Mouse (Mus musculus) kidney, adult 11 months (tissue): ENCODE measurements around the gene Gm3752.
"Not testable (repeated sequence)": the region's sequence is repeated elsewhere in the genome, so short reads cannot be mapped to it uniquely, and the experiment has no call there.

Source experiments
- DNase-seq: peaks from one replicate; pipeline ENCODE4 v3.0.0; 2022

Gene Gm3752

GRCm38 (mm10) chr14:7483662-7484061 lies at the start of gene Gm3752:
Gene Gm3752 (minus strand): TSS chr14:7483762.
- DNase-seq: not testable (repeated sequence)

GRCm38 (mm10) chr14:7488731-7489130 lies 5.2 kb upstream of the Gm3752 start:
- not testable (repeated sequence) for DNase-seq

GRCm38 (mm10) chr14:7450817-7451216 lies 32.7 kb downstream of the Gm3752 start, which contains the start of gene Gm3755:
Gene Gm3755 (minus strand): TSS chr14:7450917.
- not testable (repeated sequence) for DNase-seq

- DNase-seq: not testable (repeated sequence)
Measured at GRCm38 (mm10) chr14:7422496-7422895, 61.1 kb downstream of the Gm3752 start.
